Comparison of ENCODE assay signal across 8 mouse cellular contexts in the genomic region with DNA sequence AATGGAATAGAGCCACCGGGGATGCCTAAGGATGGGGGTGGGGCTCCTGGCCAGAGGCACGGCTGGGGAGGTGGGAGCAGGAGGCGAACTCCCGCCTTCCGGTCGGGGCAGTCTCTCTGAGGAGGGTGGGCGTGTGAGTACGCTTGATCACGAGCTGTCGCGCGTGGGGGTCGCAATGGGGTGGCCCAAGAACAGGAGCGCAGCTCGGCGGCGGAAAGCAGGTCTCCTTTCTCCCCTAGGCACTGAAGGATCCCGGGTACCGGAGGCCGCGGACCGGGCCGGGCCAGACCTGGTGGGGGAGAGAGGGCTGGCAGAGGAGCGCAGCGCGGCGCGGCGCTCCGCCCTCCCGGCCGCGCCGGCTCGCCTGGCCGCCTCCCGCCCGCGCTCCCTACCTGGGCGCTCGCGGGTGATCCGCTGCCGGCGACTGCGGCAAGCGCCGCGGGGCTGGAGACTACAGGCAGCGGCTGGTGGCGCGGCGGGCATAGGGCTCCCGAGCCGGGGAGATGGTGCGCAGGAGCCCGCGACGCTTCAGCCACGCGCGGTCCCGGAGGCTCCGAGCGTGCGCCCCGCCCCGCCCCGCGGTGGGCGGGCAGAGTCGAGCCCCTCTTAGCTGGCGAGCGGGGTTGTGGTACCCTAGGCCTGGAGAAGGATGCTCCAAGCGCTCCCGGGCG. TPM values are rescaled to one million over a fixed set of nuclear protein-coding genes. Genes with fewer than 3 reads are reported as not detected.
DNase-seq lines count a peak whose midpoint lies in the region; ATAC-seq lines count a peak whose summit lies in the region.

A gene (minus strand): TSS at position 530 of the 671 bp plus-strand sequence.

- H3K4me2 ChIP-seq in kidney, embryonic 14.5 days (replicated peaks; ENCODE audit: low read depth, low read length) = peak within 1 kb of the TSS; percentile 99
- H3K4me2 ChIP-seq in forebrain, embryonic 16.5 days (ENCODE audit: low read length) = peak within 1 kb of the TSS; percentile 88
- peak within 1 kb of the TSS; percentile 61 for H3K4me2 ChIP-seq in midbrain, embryonic 11.5 days

- H3K4me1 ChIP-seq in kidney, embryonic 14.5 days (ENCODE audit: control insufficient read depth, insufficient read depth, low read length) = 0 out of 2 replicates have a peak, but pooled peaks cover 3% of the 10 kb centered on the region
- peaks cover 15% of the 10 kb centered on the region for H3K4me1 ChIP-seq in forebrain, embryonic 16.5 days (replicated peaks; ENCODE audit: control insufficient read depth, insufficient read depth, low read length)
- peaks cover 9% of the 10 kb centered on the region for H3K4me1 ChIP-seq in midbrain, embryonic 11.5 days (ENCODE audit: control insufficient read depth, insufficient read depth, low read length)

- no peak within 1 kb of the TSS for H3K27ac ChIP-seq in kidney, embryonic 14.5 days (ENCODE audit: low read depth, low read length)
- no peak within 1 kb of the TSS for H3K27ac ChIP-seq in forebrain, embryonic 16.5 days (ENCODE audit: low read length)
- no peak within 1 kb of the TSS for H3K27ac ChIP-seq in midbrain, embryonic 11.5 days (ENCODE audit: low read depth, low read length)

- DNase-seq in kidney, adult 11 months = no peak
- DNase-seq in R1 (ENCODE audit: low read depth, low spot score) = peak; percentile 59
- peak; percentile 86 for DNase-seq in midbrain, embryonic 11.5 days (ENCODE audit: low spot score, missing footprints)
- DNase-seq in urinary bladder, adult 18-20 months (ENCODE audit: low spot score in 2 of 2) = no peak
- no peak for DNase-seq in thymus, postnatal 0 days (ENCODE audit: low spot score)
- no peak for DNase-seq in cerebellum, postnatal 36 days

- H3K9me3 ChIP-seq in kidney, embryonic 14.5 days (ENCODE audit: control insufficient read depth, low read length) = no peaks in the 10 kb centered on the region
- H3K9me3 ChIP-seq in forebrain, embryonic 16.5 days (ENCODE audit: control insufficient read depth, low read length) = no peaks in the 10 kb centered on the region
- H3K9me3 ChIP-seq in midbrain, embryonic 11.5 days (ENCODE audit: control insufficient read depth, low read length) = no peaks in the 10 kb centered on the region

- no peaks in the 10 kb centered on the region for H3K36me3 ChIP-seq in kidney, embryonic 14.5 days (ENCODE audit: control insufficient read depth, insufficient read depth, low read length)
- no peaks in the 10 kb centered on the region for H3K36me3 ChIP-seq in forebrain, embryonic 16.5 days (ENCODE audit: control insufficient read depth, insufficient read depth)
- no peaks in the 10 kb centered on the region for H3K36me3 ChIP-seq in midbrain, embryonic 11.5 days (ENCODE audit: control insufficient read depth, insufficient read depth, low read length)

- under 1% methylated on average over 69 of the region's 77 CpGs for WGBS in kidney, embryonic 14.5 days
- under 1% methylated on average over 76 of the region's 77 CpGs for WGBS in forebrain, embryonic 16.5 days
- under 1% methylated on average over 72 of the region's 77 CpGs for WGBS in midbrain, embryonic 11.5 days

- peaks cover 52% of the 10 kb centered on the region for H3K27me3 ChIP-seq in kidney, embryonic 14.5 days (ENCODE audit: control insufficient read depth, insufficient read depth, low read length)
- peaks cover 37% of the 10 kb centered on the region for H3K27me3 ChIP-seq in forebrain, embryonic 16.5 days (replicated peaks; ENCODE audit: control insufficient read depth, insufficient read depth, low read length)
- peaks cover 51% of the 10 kb centered on the region for H3K27me3 ChIP-seq in midbrain, embryonic 11.5 days (ENCODE audit: control insufficient read depth, insufficient read depth, low read length)

- ATAC-seq in kidney, embryonic 14.5 days (ENCODE audit: low FRiP score, low TSS enrichment) = peak; percentile 36; the same call in 1 of the 2 replicates
- peak; percentile 73 for ATAC-seq in forebrain, embryonic 16.5 days
- ATAC-seq in midbrain, embryonic 11.5 days (ENCODE audit: low FRiP score) = peak; percentile 33; the same call in 1 of the 2 replicates

- peak within 1 kb of the TSS; percentile 59 for H3K9ac ChIP-seq in kidney, embryonic 14.5 days (ENCODE audit: low read depth, low read length)
- peak within 1 kb of the TSS; percentile 65 for H3K9ac ChIP-seq in forebrain, embryonic 16.5 days (replicated peaks; ENCODE audit: low read depth, low read length)
- 0 out of 2 replicates have a peak within 1 kb of the TSS, but pooled peaks have one; percentile 12 for H3K9ac ChIP-seq in midbrain, embryonic 11.5 days (ENCODE audit: low read length)

- H3K4me3 ChIP-seq in kidney, embryonic 14.5 days (ENCODE audit: low read length) = peak within 1 kb of the TSS; percentile 57
- H3K4me3 ChIP-seq in forebrain, embryonic 16.5 days (replicated peaks; ENCODE audit: low read length) = peak within 1 kb of the TSS; percentile 53
- H3K4me3 ChIP-seq in midbrain, embryonic 11.5 days (ENCODE audit: low read depth, low read length) = peak within 1 kb of the TSS; percentile 40

RNA-seq across cellular contexts. Expression of the gene that starts here (rescaled TPM):
- polyA plus RNA-seq in kidney, embryonic 14.5 days (2014; fragmentation: Nextera tagmentation; extraction: Ambion mirVana) = 0.10 and 0.12 TPM in 2 replicates
- polyA plus RNA-seq in forebrain, embryonic 16.5 days (2015; fragmentation: Nextera tagmentation; extraction: Ambion mirVana) = 0.34 and 0.60 TPM in 2 replicates
- polyA plus RNA-seq in midbrain, embryonic 11.5 days (2014; fragmentation: Nextera tagmentation; extraction: Ambion mirVana) = not detected in 2 replicates
- not detected in 2 replicates for polyA plus RNA-seq in thymus, postnatal 0 days (2015; fragmentation: Nextera tagmentation; extraction: Ambion mirVana)

Comparison
In these comparisons a context has a peak if more than half of its experiments do, and no peak if none do; other contexts are left out.
1. Peak in ATAC-seq, H3K4me3 ChIP-seq, H3K9ac ChIP-seq and H3K4me2 ChIP-seq in kidney, embryonic 14.5 days; RNA of the gene not detected or under 1 TPM.
2. Peak in ATAC-seq, H3K4me3 ChIP-seq, H3K9ac ChIP-seq and H3K4me2 ChIP-seq in forebrain, embryonic 16.5 days; RNA of the gene not detected or under 1 TPM.
3. Peak in DNase-seq, ATAC-seq, H3K4me3 ChIP-seq, H3K9ac ChIP-seq and H3K4me2 ChIP-seq in midbrain, embryonic 11.5 days; RNA of the gene not detected or under 1 TPM.
4. H3K9ac ChIP-seq: peak in every context shown above with its lines; median percentile 65 in forebrain, embryonic 16.5 days; 59 in kidney, embryonic 14.5 days; 12 in midbrain, embryonic 11.5 days.